14 mouse cellular contexts compared by ENCODE assay signal in genomic region chrX:20020942-20021341, GRCm38 (mm10). TPM values are rescaled to one million over a fixed set of nuclear protein-coding genes. Genes with fewer than 3 reads are reported as not detected.
DNase-seq lines count a peak whose midpoint lies in the region; ATAC-seq and TF ChIP-seq lines count a peak whose summit lies in the region.
"Had no signal": no experiment of that assay in that cellular context is flagged by ENCODE, and none has a peak within 500 bp of the region (broad histone marks: within the 10 kb centered on the region; RNA-seq: fewer than 3 reads in every experiment).

No protein-coding gene starts in this region.

- no peaks in the 10 kb centered on the region for H3K79me2 ChIP-seq in CH12.LX (replicated peaks; ENCODE audit: control insufficient read depth, extremely low read depth, insufficient read depth, poor library complexity, severe bottlenecking)

- no peak for TF ChIP-seq POLR2A in CH12.LX (IDR thresholded peaks at IDR 0.05; ENCODE audit: low read depth, low read length)

- in situ Hi-C loops in CH12.LX (cut with MboI; ENCODE audit: low pct_ligation_motif_present, low pct_unique_long_range_greater_than_20kb, low sequenced_read_pairs) = loop anchor here (25.0 kb wide), 1 partner anchor 541 kb away; no protein-coding TSS in a partner anchor

- H3K4me2 ChIP-seq in hindbrain, postnatal 0 days (ENCODE audit: low read depth, low read length) = no peak overlapping the region
- H3K4me2 ChIP-seq in hindbrain, embryonic 13.5 days = no peak overlapping the region
- H3K4me2 ChIP-seq in CH12.LX (ENCODE audit: insufficient read depth, low read depth, poor library complexity, severe bottlenecking) = no peak overlapping the region
- H3K4me2 ChIP-seq: embryonic facial prominence, embryonic 12.5 days; limb, embryonic 13.5 days had no signal

- peak; percentile 79 for TF ChIP-seq RAD21 in CH12.LX (IDR thresholded peaks at IDR 0.05; ENCODE audit: low read depth, low read length)

- no peak overlapping the region for H3K4me3 ChIP-seq in hindbrain, postnatal 0 days (ENCODE audit: low read length)
- H3K4me3 ChIP-seq in hindbrain, embryonic 13.5 days = no peak overlapping the region
- no peak overlapping the region for H3K4me3 ChIP-seq in CH12.LX (replicated peaks in 1 of 3; ENCODE audit: low read depth in 2 of 3, low read length in 2 of 3, poor library complexity in 1 of 3)
- H3K4me3 ChIP-seq: embryonic facial prominence, embryonic 12.5 days; limb, embryonic 13.5 days had no signal

- TF ChIP-seq EP300 in CH12.LX (IDR thresholded peaks at IDR 0.05; ENCODE audit: low read length) = no peak

- no peaks in the 10 kb centered on the region for H3K27me3 ChIP-seq in hindbrain, postnatal 0 days (ENCODE audit: insufficient read depth, low read length)
- H3K27me3 ChIP-seq in hindbrain, embryonic 13.5 days = no peaks in the 10 kb centered on the region
- no peaks in the 10 kb centered on the region for H3K27me3 ChIP-seq in CH12.LX (replicated peaks)
- H3K27me3 ChIP-seq: embryonic facial prominence, embryonic 12.5 days; limb, embryonic 13.5 days had no signal

- dilution Hi-C loops in CH12.LX (cut with MboI; ENCODE audit: extremely low pct_ligation_motif_present, extremely low pct_unique_long_range_greater_than_20kb, low sequenced_read_pairs) = no loop called here

- no peaks in the 10 kb centered on the region for H3K36me3 ChIP-seq in hindbrain, postnatal 0 days (ENCODE audit: insufficient read depth, low read length)
- H3K36me3 ChIP-seq in hindbrain, embryonic 13.5 days = no peaks in the 10 kb centered on the region
- no peaks in the 10 kb centered on the region for H3K36me3 ChIP-seq in CH12.LX (replicated peaks in 1 of 2; ENCODE audit: control insufficient read depth in 1 of 2, insufficient read depth in 1 of 2, low read length in 1 of 2)
- H3K36me3 ChIP-seq: embryonic facial prominence, embryonic 12.5 days; limb, embryonic 13.5 days had no signal

- 44% methylated on average over 2 of the region's 2 CpGs for WGBS in hindbrain, postnatal 0 days
- 56% methylated on average over 2 of the region's 2 CpGs for WGBS in hindbrain, embryonic 13.5 days

- TF ChIP-seq CTCF in hindbrain, postnatal 0 days (IDR thresholded peaks at IDR 0.05; ENCODE audit: low read depth) = peak; percentile 59
- peak in 1 of 2 experiments; percentile 70; a peak in 2 of 4 replicates for TF ChIP-seq CTCF in CH12.LX (conservative IDR thresholded peaks at IDR 0.05 in 1 of 2, IDR thresholded peaks at IDR 0.05 in 1 of 2; ENCODE audit: low read depth in 2 of 2, low read length in 2 of 2)

- H3K9ac ChIP-seq in hindbrain, postnatal 0 days (replicated peaks; ENCODE audit: low read length) = no peak overlapping the region
- no peak overlapping the region for H3K9ac ChIP-seq in hindbrain, embryonic 13.5 days
- no peak overlapping the region for H3K9ac ChIP-seq in CH12.LX (ENCODE audit: insufficient read depth, low read depth)
- H3K9ac ChIP-seq: embryonic facial prominence, embryonic 12.5 days; limb, embryonic 13.5 days had no signal

- peak; percentile 56 for DNase-seq in hindbrain, postnatal 0 days (ENCODE audit: low spot score)
- DNase-seq in 416B (ENCODE audit: low read depth) (peak; percentile 31), CH12.LX (ENCODE audit: extremely low read depth) (peak; percentile 23)
- peak; percentile 6 for DNase-seq in embryo, embryonic 11 days
- DNase-seq: adrenal gland, postnatal 14 days; gastrocnemius, postnatal 25 days; kidney, adult 18-20 months; spleen, adult 18-20 months had no signal

- H3K4me1 ChIP-seq in hindbrain, postnatal 0 days (ENCODE audit: insufficient read depth, low read length) = no peaks in the 10 kb centered on the region
- no peaks in the 10 kb centered on the region for H3K4me1 ChIP-seq in hindbrain, embryonic 13.5 days (replicated peaks)
- no peaks in the 10 kb centered on the region for H3K4me1 ChIP-seq in CH12.LX (ENCODE audit: control insufficient read depth in 1 of 2, insufficient read depth in 2 of 2)
- H3K4me1 ChIP-seq: embryonic facial prominence, embryonic 12.5 days; limb, embryonic 13.5 days had no signal

- no peak overlapping the region for H3K27ac ChIP-seq in hindbrain, postnatal 0 days
- H3K27ac ChIP-seq in hindbrain, embryonic 13.5 days = no peak overlapping the region
- no peak overlapping the region for H3K27ac ChIP-seq in CH12.LX (ENCODE audit: insufficient read depth, low read depth)
- H3K27ac ChIP-seq: embryonic facial prominence, embryonic 12.5 days; limb, embryonic 13.5 days had no signal

- ATAC-seq in hindbrain, postnatal 0 days = no peak
- ATAC-seq in hindbrain, embryonic 13.5 days (ENCODE audit: low FRiP score) = no peak
- ATAC-seq in inflammation-experienced regulatory T-cells, adult 6 months = no peak
- no peak for ATAC-seq in megakaryocyte-erythroid progenitor cell, adult 5-6 weeks (replicated peaks; ENCODE audit: low FRiP score, low TSS enrichment, poor library complexity, severe bottlenecking)
- no peak for ATAC-seq in cerebellum, adult (ENCODE audit: insufficient number of reproducible peaks, low FRiP score, low TSS enrichment)

- H3K9me3 ChIP-seq in hindbrain, postnatal 0 days (ENCODE audit: low read length) = no peaks in the 10 kb centered on the region
- no peaks in the 10 kb centered on the region for H3K9me3 ChIP-seq in hindbrain, embryonic 13.5 days
- H3K9me3 ChIP-seq in CH12.LX (replicated peaks; ENCODE audit: low read length) = no peaks in the 10 kb centered on the region
- H3K9me3 ChIP-seq: embryonic facial prominence, embryonic 12.5 days; limb, embryonic 13.5 days had no signal

TF ChIP-seq in CH12.LX, 34 proteins besides CTCF, POLR2A, EP300 and RAD21:
- TF ChIP-seq HCFC1 (IDR thresholded peaks at IDR 0.05; ENCODE audit: low read depth, low read length) (no peak), MYC (IDR thresholded peaks at IDR 0.05; ENCODE audit: low read depth, low read length) (no peak), ZC3H11A (IDR thresholded peaks at IDR 0.05; ENCODE audit: low read depth, low read length) (no peak; the same call in 1 of the 2 replicates), SMC3 (IDR thresholded peaks at IDR 0.05; ENCODE audit: low read depth, low read length) (peak; percentile 55), MAFK (IDR thresholded peaks at IDR 0.05; ENCODE audit: insufficient replicate concordance, low read length) (no peak), MAX (IDR thresholded peaks at IDR 0.05; ENCODE audit: low read length) (no peak), MEF2A (IDR thresholded peaks at IDR 0.05; ENCODE audit: borderline replicate concordance, low read depth, low read length) (no peak), MAZ (IDR thresholded peaks at IDR 0.05; ENCODE audit: low read depth, low read length) (no peak)
TF ChIP-seq in CH12.LX: peak in this region for 1.

RNA-seq across cellular contexts. Expression of gene Chst7, which starts 38.4 kb away (rescaled TPM):
- total RNA-seq in hindbrain, postnatal 0 days (2014; rRNA removed) = 15.0 and 19.9 TPM in 2 replicates
- polyA plus RNA-seq in hindbrain, postnatal 0 days (2015; fragmentation: Nextera tagmentation; extraction: Ambion mirVana) = 7.1 and 7.7 TPM in 2 replicates
- 4.1 and 4.9 TPM in 2 replicates for polyA plus RNA-seq in hindbrain, embryonic 13.5 days (2015; fragmentation: Nextera tagmentation; extraction: Ambion mirVana)
- 2.5 and 3.2 TPM in 2 replicates for total RNA-seq in CH12.LX (2012; rRNA removed)
- total RNA-seq in CH12.LX (2014; rRNA removed) = 3.9 and 4.4 TPM in 2 replicates
- 3.3 and 3.6 TPM in 2 replicates for polyA plus RNA-seq in CH12.LX (2012; ENCODE audit: insufficient read length, low read depth)
- polyA plus RNA-seq in inflammation-experienced regulatory T-cells, adult 6 months (2017; shearing (Covaris generic)) = under 1 TPM in 2 of 3 experiments, not detected in 1; 0.15 to 0.42 TPM
- total RNA-seq in megakaryocyte-erythroid progenitor cell, adult 5-6 weeks (2014; fragmentation: Nextera tagmentation) = not detected in 2 replicates
- total RNA-seq in megakaryocyte-erythroid progenitor cell, adult 5-6 weeks (2017) = not detected in 2 replicates

Comparison
In these comparisons a context has a peak if more than half of its experiments do, and no peak if none do; other contexts are left out.
1. DNase-seq: peak in every context shown above with its lines; median percentile 56 in hindbrain, postnatal 0 days; 31 in 416B; 23 in CH12.LX; 6 in embryo, embryonic 11 days.